Mouse (Mus musculus): ENCODE results near the gene Plrg1. TPM values are rescaled to one million over a fixed set of nuclear protein-coding genes. Genes with fewer than 3 reads are reported as not detected.
A peak's percentile ranks its signal among the peaks of the same experiment; 100 is the strongest.

Gene Plrg1
- polyA plus RNA-seq, 1 experiment from 2014 or later = 92.6 TPM

GRCm38 (mm10) chr3:83053758-83054157 is 1.6 kb upstream of the Plrg1 start:
- H3K4me1 ChIP-seq = peaks cover 16% of the 10 kb centered on the region
- H3K36me3 ChIP-seq = peaks cover 13% of the 10 kb centered on the region
- H3K4me2 ChIP-seq = no peak overlapping the region
- H3K27ac ChIP-seq (replicated peaks) = no peak overlapping the region
- no peak overlapping the region for H3K9ac ChIP-seq (replicated peaks)
- no peaks in the 10 kb centered on the region for H3K27me3 ChIP-seq (replicated peaks)
- no peak for ATAC-seq (ENCODE audit: low FRiP score)
- no peak overlapping the region for H3K4me3 ChIP-seq (replicated peaks)
- H3K9me3 ChIP-seq (replicated peaks) = no peaks in the 10 kb centered on the region
- 40% methylated on average over 10 of the region's 10 CpGs for WGBS

DNA sequence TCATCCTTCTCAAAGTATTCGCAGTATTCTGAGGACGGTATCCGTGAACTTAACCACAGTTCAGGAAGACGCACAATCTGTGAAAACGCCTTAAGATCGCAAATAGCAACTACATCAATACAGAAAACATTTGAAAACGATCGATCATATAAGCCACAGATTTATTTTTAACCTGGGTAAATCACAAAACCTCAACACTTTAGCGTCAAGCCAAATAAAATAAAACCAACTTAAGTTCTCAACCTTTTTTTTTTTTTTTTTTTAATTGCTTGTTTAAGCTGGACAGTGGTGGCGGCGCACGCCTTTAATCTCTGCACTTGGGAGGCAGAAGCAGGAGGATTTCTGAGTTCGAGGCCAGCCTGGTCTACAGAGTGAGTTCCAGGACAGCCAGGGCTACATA is 563 bp upstream of the Plrg1 start:
- H3K27ac ChIP-seq (replicated peaks) = no peak overlapping the region
- peak overlapping the region; percentile 75 for H3K4me2 ChIP-seq
- peaks cover 22% of the 10 kb centered on the region for H3K36me3 ChIP-seq
- H3K9ac ChIP-seq (replicated peaks) = no peak overlapping the region
- no peak for ATAC-seq (ENCODE audit: low FRiP score)
- H3K27me3 ChIP-seq (replicated peaks) = no peaks in the 10 kb centered on the region
- peak overlapping the region; percentile 69 for H3K4me3 ChIP-seq (replicated peaks)
- no peaks in the 10 kb centered on the region for H3K9me3 ChIP-seq (replicated peaks)
- peaks cover 16% of the 10 kb centered on the region for H3K4me1 ChIP-seq
- WGBS = 32% methylated on average over 13 of the region's 13 CpGs

- Histone ChIP-seq H3K9me3 (replicated peaks) (no peaks in the 10 kb centered on the region), H3K4me3 (replicated peaks) (peak overlapping the region; percentile 69; the same call in 1 of the 2 replicates), H3K27me3 (replicated peaks) (no peaks in the 10 kb centered on the region), H3K4me2 (peak overlapping the region; percentile 75; the same call in 1 of the 2 replicates), H3K4me1 (peaks cover 16% of the 10 kb centered on the region), H3K36me3 (peaks cover 45% of the 10 kb centered on the region), H3K27ac (replicated peaks) (no peak overlapping the region), H3K9ac (replicated peaks) (no peak overlapping the region)
- WGBS = 89% methylated on average over 2 of the region's 2 CpGs
- ATAC-seq (ENCODE audit: low FRiP score) = no peak
These were observed 1.7 kb downstream of the Plrg1 start for GRCm38 (mm10) chr3:83057046-83057445.

GRCm38 (mm10) chr3:83067920-83068319 is 12.6 kb downstream of the Plrg1 start:
- no peaks in the 10 kb centered on the region for H3K27me3 ChIP-seq (replicated peaks)
- no peaks in the 10 kb centered on the region for H3K4me1 ChIP-seq
- no peak overlapping the region for H3K27ac ChIP-seq (replicated peaks)
- no peaks in the 10 kb centered on the region for H3K9me3 ChIP-seq (replicated peaks)
- no peak for ATAC-seq (ENCODE audit: low FRiP score)
- no peak overlapping the region for H3K4me3 ChIP-seq (replicated peaks)
- 96% methylated on average over 9 of the region's 9 CpGs for WGBS
- H3K9ac ChIP-seq (replicated peaks) = no peak overlapping the region
- peaks cover 82% of the 10 kb centered on the region for H3K36me3 ChIP-seq
- H3K4me2 ChIP-seq = no peak overlapping the region

DNA sequence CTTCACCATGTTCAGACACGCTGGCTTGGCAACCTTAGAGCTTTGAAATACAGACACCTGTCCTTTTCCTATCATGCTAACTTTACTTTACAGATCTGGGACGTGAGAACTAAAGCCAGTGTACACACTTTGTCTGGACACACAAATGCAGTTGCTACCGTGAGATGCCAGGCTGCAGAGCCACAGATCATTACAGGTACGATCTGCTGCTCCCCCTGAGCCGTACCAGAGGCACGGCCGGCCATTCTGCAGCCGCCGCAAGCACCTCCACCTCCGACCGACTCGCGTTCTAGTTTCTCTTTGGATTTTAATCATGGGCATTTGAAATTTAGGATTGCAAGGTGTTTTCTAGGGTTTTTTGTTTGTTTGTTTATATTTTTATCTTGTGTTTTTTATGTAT is 13.5 kb downstream of the Plrg1 start:
- Histone ChIP-seq H3K9me3 (replicated peaks) (no peaks in the 10 kb centered on the region), H3K27me3 (replicated peaks) (no peaks in the 10 kb centered on the region), H3K9ac (replicated peaks) (no peak overlapping the region)

GRCm38 (mm10) chr3:83070231-83070630 is 14.9 kb downstream of the Plrg1 start:
- 94% methylated on average over 4 of the region's 4 CpGs for WGBS
- no peaks in the 10 kb centered on the region for H3K27me3 ChIP-seq (replicated peaks)
- no peak for ATAC-seq (ENCODE audit: low FRiP score)
- H3K36me3 ChIP-seq = peaks cover 72% of the 10 kb centered on the region
- no peak overlapping the region for H3K9ac ChIP-seq (replicated peaks)
- no peaks in the 10 kb centered on the region for H3K4me1 ChIP-seq
- no peak overlapping the region for H3K4me3 ChIP-seq (replicated peaks)
- H3K27ac ChIP-seq (replicated peaks) = no peak overlapping the region
- H3K9me3 ChIP-seq (replicated peaks) = no peaks in the 10 kb centered on the region
- no peak overlapping the region for H3K4me2 ChIP-seq

More for the DNA sequence above, 13.5 kb downstream of the Plrg1 start:
- no peak overlapping the region for H3K4me2 ChIP-seq
- no peak overlapping the region for H3K27ac ChIP-seq (replicated peaks)
- peaks cover 80% of the 10 kb centered on the region for H3K36me3 ChIP-seq
- WGBS = 97% methylated on average over 13 of the region's 13 CpGs
- ATAC-seq (ENCODE audit: low FRiP score) = no peak
- H3K4me3 ChIP-seq (replicated peaks) = no peak overlapping the region
- H3K4me1 ChIP-seq = no peaks in the 10 kb centered on the region

DNA sequence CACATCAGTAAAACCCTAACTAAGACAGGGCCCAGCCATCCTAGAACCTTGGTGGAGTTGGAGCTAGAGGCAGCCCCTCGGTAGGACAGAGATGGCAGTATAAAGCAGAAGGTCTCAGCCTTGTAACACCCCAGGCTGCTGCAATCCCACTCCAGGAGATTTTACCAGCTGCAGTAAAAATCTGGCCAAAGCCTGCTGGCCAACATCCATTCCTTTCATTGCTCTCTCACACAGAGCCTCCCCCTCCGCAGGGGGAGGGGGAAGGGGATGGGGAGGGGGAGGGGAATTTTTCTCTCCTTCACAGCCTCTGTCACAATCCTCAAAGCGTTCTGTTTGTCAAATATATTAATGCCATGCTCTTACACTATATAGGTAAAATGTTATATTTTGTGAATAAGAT is 21.2 kb downstream of the Plrg1 start:
- 0 out of 2 replicates have a peak overlapping the region, but pooled peaks have one; percentile 18 for H3K27ac ChIP-seq (replicated peaks)
- no peaks in the 10 kb centered on the region for H3K27me3 ChIP-seq (replicated peaks)
- no peak overlapping the region for H3K9ac ChIP-seq (replicated peaks)
- no peak overlapping the region for H3K4me3 ChIP-seq (replicated peaks)
- 0 out of 2 replicates have a peak, but pooled peaks cover 3% of the 10 kb centered on the region for H3K4me1 ChIP-seq
- H3K9me3 ChIP-seq (replicated peaks) = no peaks in the 10 kb centered on the region
- no peak overlapping the region for H3K4me2 ChIP-seq
- H3K36me3 ChIP-seq = peaks cover 16% of the 10 kb centered on the region
- peak; percentile 64; the same call in 1 of the 2 replicates for ATAC-seq (ENCODE audit: low FRiP score)
- 6% methylated on average over 3 of the region's 3 CpGs for WGBS

GRCm38 (mm10) chr3:83080567-83081055 is 25.3 kb downstream of the Plrg1 start:
- 5% methylated on average over 11 of the region's 11 CpGs for WGBS
- Histone ChIP-seq H3K9ac (replicated peaks) (no peak overlapping the region), H3K9me3 (replicated peaks) (no peaks in the 10 kb centered on the region), H3K4me3 (replicated peaks) (peak overlapping the region; percentile 8; the same call in 1 of the 2 replicates), H3K27me3 (replicated peaks) (no peaks in the 10 kb centered on the region), H3K36me3 (no peaks in the 10 kb centered on the region), H3K4me2 (peak overlapping the region; percentile 50), H3K4me1 (0 out of 2 replicates have a peak, but pooled peaks cover 3% of the 10 kb centered on the region), H3K27ac (replicated peaks) (no peak overlapping the region)
- peak; percentile 55; the same call in 1 of the 2 replicates for ATAC-seq (ENCODE audit: low FRiP score)

DNA sequence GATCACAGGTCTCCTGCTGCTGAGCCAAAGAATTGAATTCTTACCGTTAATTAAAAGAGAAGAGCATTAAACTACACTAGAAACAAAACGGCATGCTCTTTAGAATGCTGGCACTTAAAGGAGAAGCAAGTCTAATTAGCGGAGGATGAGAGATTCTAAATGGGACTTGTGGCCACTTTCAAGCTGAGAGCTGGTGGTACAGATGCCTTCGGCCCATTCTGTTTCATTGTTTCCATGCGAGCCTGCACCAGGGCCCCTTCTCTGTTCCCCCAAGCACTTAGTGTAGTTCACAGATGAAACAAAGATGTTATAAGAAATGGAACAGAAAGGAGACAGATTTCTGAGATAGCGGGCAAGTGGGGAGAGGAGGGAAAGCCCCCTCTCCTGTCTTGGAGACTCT is 42.3 kb downstream of the Plrg1 start:
- ATAC-seq (ENCODE audit: low FRiP score) = no peak
- H3K4me2 ChIP-seq = no peak overlapping the region

DNA sequence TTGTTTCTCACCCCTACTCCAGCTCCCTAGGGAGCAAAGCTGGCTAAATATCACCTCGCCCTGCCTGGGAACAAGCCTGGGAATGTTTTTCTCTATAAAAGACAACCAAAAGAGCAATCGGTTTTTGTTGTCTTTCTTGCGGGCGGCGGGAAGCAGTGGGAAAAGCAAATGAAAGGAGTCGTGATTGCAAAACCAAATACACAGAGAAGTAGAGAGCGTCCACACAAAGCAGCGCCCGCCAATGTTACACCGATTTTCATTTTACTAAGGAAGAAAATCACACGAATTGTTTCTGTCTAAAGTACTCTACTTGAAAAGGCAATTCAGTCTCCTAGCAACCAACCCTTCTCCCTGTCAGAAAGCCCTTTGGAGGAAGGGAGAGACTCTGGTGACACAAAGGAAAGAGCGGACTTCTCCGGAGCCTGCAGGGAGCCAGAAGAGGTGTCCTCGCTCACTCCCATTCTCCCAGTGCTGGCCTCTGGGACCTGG is 43.3 kb downstream of the Plrg1 start:
- H3K9ac ChIP-seq (replicated peaks) = 0 out of 2 replicates have a peak overlapping the region, but pooled peaks have one; percentile 21
- peak; percentile 78 for ATAC-seq (ENCODE audit: low FRiP score)
- H3K4me2 ChIP-seq = peak overlapping the region; percentile 61
- no peaks in the 10 kb centered on the region for H3K27me3 ChIP-seq (replicated peaks)
- peak overlapping the region; percentile 31 for H3K4me3 ChIP-seq (replicated peaks)
- peaks cover 30% of the 10 kb centered on the region for H3K4me1 ChIP-seq
- H3K27ac ChIP-seq (replicated peaks) = peak overlapping the region; percentile 72
- H3K36me3 ChIP-seq = no peaks in the 10 kb centered on the region
- 3% methylated on average over 14 of the region's 14 CpGs for WGBS
- no peaks in the 10 kb centered on the region for H3K9me3 ChIP-seq (replicated peaks)

More for the DNA sequence above, 42.3 kb downstream of the Plrg1 start:
- no peak overlapping the region for H3K27ac ChIP-seq (replicated peaks)
- WGBS = 28% methylated on average over 6 of the region's 6 CpGs
- H3K4me1 ChIP-seq = peaks cover 30% of the 10 kb centered on the region
- no peaks in the 10 kb centered on the region for H3K9me3 ChIP-seq (replicated peaks)
- H3K27me3 ChIP-seq (replicated peaks) = no peaks in the 10 kb centered on the region
- no peak overlapping the region for H3K9ac ChIP-seq (replicated peaks)
- H3K4me3 ChIP-seq (replicated peaks) = no peak overlapping the region
- H3K36me3 ChIP-seq = no peaks in the 10 kb centered on the region

GRCm38 (mm10) chr3:83099139-83099538 is 43.8 kb downstream of the Plrg1 start:
- Histone ChIP-seq H3K36me3 (no peaks in the 10 kb centered on the region), H3K4me2 (peak overlapping the region; percentile 61), H3K9me3 (replicated peaks) (no peaks in the 10 kb centered on the region), H3K9ac (replicated peaks) (0 out of 2 replicates have a peak overlapping the region, but pooled peaks have one; percentile 21), H3K4me1 (peaks cover 30% of the 10 kb centered on the region), H3K27ac (replicated peaks) (peak overlapping the region; percentile 72), H3K4me3 (replicated peaks) (peak overlapping the region; percentile 31), H3K27me3 (replicated peaks) (no peaks in the 10 kb centered on the region)
- 82% methylated on average over 1 of the region's 1 CpGs for WGBS
- ATAC-seq (ENCODE audit: low FRiP score) = peak; percentile 29; the same call in 1 of the 2 replicates

DNA sequence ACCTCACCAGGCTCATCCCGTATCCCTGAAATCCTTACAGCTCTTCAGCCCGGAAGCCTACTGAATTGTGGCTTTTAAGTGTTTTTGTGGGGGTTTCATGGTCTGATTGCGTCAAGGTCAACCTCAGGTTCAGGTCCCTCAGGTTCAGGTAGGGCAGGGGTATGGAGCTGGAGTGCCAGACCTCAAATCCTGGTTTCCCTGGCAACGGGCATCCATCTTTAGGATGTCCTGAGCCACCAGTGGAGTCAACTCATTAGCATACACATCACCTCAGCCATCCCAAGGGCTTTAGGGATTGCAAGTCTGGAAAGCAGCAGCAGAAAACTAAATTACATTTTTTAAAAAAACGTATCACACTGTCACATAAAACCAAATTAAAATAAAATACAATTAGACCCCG is 44.3 kb downstream of the Plrg1 start:
- Histone ChIP-seq H3K27ac (replicated peaks) (0 out of 2 replicates have a peak overlapping the region, but pooled peaks have one; percentile 72), H3K27me3 (replicated peaks) (no peaks in the 10 kb centered on the region), H3K9ac (replicated peaks) (no peak overlapping the region), H3K36me3 (no peaks in the 10 kb centered on the region), H3K4me2 (no peak overlapping the region), H3K4me3 (replicated peaks) (no peak overlapping the region), H3K9me3 (replicated peaks) (no peaks in the 10 kb centered on the region), H3K4me1 (peaks cover 30% of the 10 kb centered on the region)
- WGBS = 41% methylated on average over 6 of the region's 6 CpGs
- ATAC-seq (ENCODE audit: low FRiP score) = no peak

Measured in neural tube, embryonic 15.5 days (tissue).